Mouse (Mus musculus): ENCODE data around the gene Cox5b. TPM values are rescaled to one million over a fixed set of nuclear protein-coding genes. Genes with fewer than 3 reads are reported as not detected.
A peak's percentile ranks its signal among the peaks of the same experiment; 100 is the strongest.

Gene Cox5b
- polyA plus RNA-seq, 1 experiment: 404 TPM

DNA sequence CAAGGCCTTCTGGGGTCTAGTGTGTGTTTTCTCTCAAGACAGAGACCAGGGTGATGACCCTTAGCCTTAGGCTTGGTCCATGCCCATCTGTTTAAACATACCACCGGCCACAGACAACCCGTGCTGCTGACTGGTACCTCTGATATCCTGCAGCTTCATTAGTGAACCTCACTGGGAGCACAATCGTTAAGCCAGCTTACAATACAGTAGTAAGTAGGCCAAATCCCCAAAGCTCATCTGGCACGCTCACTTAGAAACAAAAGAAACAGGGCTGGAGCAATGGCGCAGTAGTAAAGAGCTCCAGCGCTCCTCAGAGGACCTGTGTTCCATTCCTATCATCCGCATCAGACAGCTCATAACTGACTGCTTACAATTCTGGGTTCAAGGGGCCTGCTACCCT lies 10.4 kb upstream of the Cox5b start:
- Histone ChIP-seq H3K27me3 (ENCODE audit: control insufficient read depth) (no peaks in the 10 kb centered on the region), H3K36me3 (ENCODE audit: control insufficient read depth) (no peaks in the 10 kb centered on the region), H3K4me1 (ENCODE audit: control insufficient read depth) (no peaks in the 10 kb centered on the region; the same call in 1 of the 2 replicates), H3K9me3 (ENCODE audit: control insufficient read depth, low read length) (no peaks in the 10 kb centered on the region), H3K4me3 (replicated peaks) (no peak overlapping the region)
- TF ChIP-seq TAL1 (IDR thresholded peaks at IDR 0.05; ENCODE audit: low read length) (no peak), GATA1 (IDR thresholded peaks at IDR 0.05; ENCODE audit: low read length) (no peak)

DNA sequence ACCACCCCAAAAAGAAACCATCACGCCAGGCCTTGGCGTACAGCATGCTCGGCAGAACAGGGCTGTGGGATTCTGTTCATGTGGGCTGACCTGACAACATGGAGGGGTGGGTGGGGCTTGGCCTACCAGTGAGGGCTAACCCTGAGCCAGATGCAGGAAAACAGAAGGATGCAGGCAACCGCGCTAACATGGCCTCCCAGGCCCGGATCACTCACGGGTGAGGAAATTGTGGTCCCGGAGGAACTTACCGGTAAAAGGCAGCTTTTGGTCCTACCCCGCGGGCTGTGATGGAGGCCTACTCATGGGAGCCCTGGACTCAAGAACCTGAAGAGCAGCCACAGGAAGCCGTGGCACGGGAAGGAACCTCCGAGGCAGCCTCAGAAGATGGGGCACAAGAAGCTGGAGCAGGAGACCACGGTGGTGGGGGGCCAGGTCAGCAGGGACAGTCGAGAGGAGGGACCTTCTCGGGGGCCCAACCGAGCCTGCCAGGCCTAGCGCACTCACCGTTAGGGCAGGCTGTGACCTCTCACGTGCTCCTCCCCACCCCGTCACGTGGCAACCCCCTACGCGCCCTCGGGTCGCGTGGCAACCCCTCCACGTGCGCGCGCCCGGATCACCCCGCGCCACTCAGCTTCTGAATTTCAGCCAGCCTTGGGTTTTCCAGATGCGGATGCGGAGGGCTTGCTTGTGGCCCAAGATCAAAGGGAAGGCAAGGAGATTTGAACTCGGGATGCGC lies 8.5 kb upstream of the Cox5b start, which contains the start of gene Fam178b:
Gene Fam178b, minus strand, starts transcription at position 564 of the 736 bp plus-strand sequence.
- no peak for TF ChIP-seq GATA1 (IDR thresholded peaks at IDR 0.05; ENCODE audit: low read length)
- no peak for TF ChIP-seq TAL1 (IDR thresholded peaks at IDR 0.05; ENCODE audit: low read length)
- H3K4me3 ChIP-seq (replicated peaks): no peak within 1 kb of the TSS
- H3K4me1 ChIP-seq (ENCODE audit: control insufficient read depth): no peaks in the 10 kb centered on the region; the same call in 1 of the 2 replicates
- H3K27me3 ChIP-seq (ENCODE audit: control insufficient read depth): no peaks in the 10 kb centered on the region
- no peaks in the 10 kb centered on the region for H3K9me3 ChIP-seq (ENCODE audit: control insufficient read depth, low read length)
- H3K36me3 ChIP-seq (ENCODE audit: control insufficient read depth): no peaks in the 10 kb centered on the region

- H3K4me3 ChIP-seq (replicated peaks): no peak overlapping the region
- TF ChIP-seq GATA1 (IDR thresholded peaks at IDR 0.05; ENCODE audit: low read length) (no peak), TAL1 (IDR thresholded peaks at IDR 0.05; ENCODE audit: low read length) (no peak)
- H3K36me3 ChIP-seq (ENCODE audit: control insufficient read depth): no peaks in the 10 kb centered on the region
- H3K4me1 ChIP-seq (ENCODE audit: control insufficient read depth): no peaks in the 10 kb centered on the region; the same call in 1 of the 2 replicates
- no peaks in the 10 kb centered on the region for H3K9me3 ChIP-seq (ENCODE audit: control insufficient read depth, low read length)
- no peaks in the 10 kb centered on the region for H3K27me3 ChIP-seq (ENCODE audit: control insufficient read depth)
Observed at GRCm38 (mm10) chr1:36683810-36684467, 7.3 kb upstream of the Cox5b start.

- Histone ChIP-seq H3K36me3 (ENCODE audit: control insufficient read depth) (peaks cover 32% of the 10 kb centered on the region), H3K4me1 (ENCODE audit: control insufficient read depth) (peaks cover 24% of the 10 kb centered on the region), H3K27me3 (ENCODE audit: control insufficient read depth) (no peaks in the 10 kb centered on the region), H3K9me3 (ENCODE audit: control insufficient read depth, low read length) (no peaks in the 10 kb centered on the region), H3K4me3 (replicated peaks) (peak overlapping the region; percentile 73)
- TF ChIP-seq TAL1 (IDR thresholded peaks at IDR 0.05; ENCODE audit: low read length) (no peak), GATA1 (IDR thresholded peaks at IDR 0.05; ENCODE audit: low read length) (no peak)
Observed at GRCm38 (mm10) chr1:36690671-36691235, 496 bp upstream of the Cox5b start.

DNA sequence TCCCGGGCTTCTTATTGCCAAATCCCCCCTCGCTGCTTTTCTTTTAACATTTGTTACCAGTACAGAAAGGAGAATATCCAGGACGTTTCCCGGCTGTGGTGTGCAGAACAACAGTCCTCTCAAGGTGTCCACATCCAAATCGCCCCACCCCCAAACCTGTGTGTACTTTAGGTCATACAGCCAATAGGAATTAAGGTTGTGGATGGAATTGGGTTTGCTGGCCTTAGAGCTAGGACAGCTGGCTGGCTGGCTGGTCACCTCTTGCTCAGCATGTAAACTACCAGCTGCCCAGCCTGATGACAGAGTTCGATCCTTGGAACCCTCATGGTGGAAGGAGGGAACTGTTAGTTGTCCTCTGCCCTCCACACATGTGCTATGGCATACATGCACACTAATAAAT lies 3.6 kb downstream of the Cox5b start:
- H3K36me3 ChIP-seq (ENCODE audit: control insufficient read depth): peaks cover 51% of the 10 kb centered on the region
- H3K4me1 ChIP-seq (ENCODE audit: control insufficient read depth): peaks cover 26% of the 10 kb centered on the region
- no peaks in the 10 kb centered on the region for H3K27me3 ChIP-seq (ENCODE audit: control insufficient read depth)
- no peak overlapping the region for H3K4me3 ChIP-seq (replicated peaks)
- H3K9me3 ChIP-seq (ENCODE audit: control insufficient read depth, low read length): no peaks in the 10 kb centered on the region
- TF ChIP-seq TAL1 (IDR thresholded peaks at IDR 0.05; ENCODE audit: low read length): no peak
- no peak for TF ChIP-seq GATA1 (IDR thresholded peaks at IDR 0.05; ENCODE audit: low read length)

GRCm38 (mm10) chr1:36696411-36696810 lies 5.2 kb downstream of the Cox5b start:
- Histone ChIP-seq H3K4me3 (replicated peaks) (no peak overlapping the region), H3K27me3 (ENCODE audit: control insufficient read depth) (no peaks in the 10 kb centered on the region), H3K4me1 (ENCODE audit: control insufficient read depth) (peaks cover 17% of the 10 kb centered on the region), H3K36me3 (ENCODE audit: control insufficient read depth) (peaks cover 66% of the 10 kb centered on the region), H3K9me3 (ENCODE audit: control insufficient read depth, low read length) (no peaks in the 10 kb centered on the region)
- TF ChIP-seq TAL1 (IDR thresholded peaks at IDR 0.05; ENCODE audit: low read length) (no peak), GATA1 (IDR thresholded peaks at IDR 0.05; ENCODE audit: low read length) (no peak)

DNA sequence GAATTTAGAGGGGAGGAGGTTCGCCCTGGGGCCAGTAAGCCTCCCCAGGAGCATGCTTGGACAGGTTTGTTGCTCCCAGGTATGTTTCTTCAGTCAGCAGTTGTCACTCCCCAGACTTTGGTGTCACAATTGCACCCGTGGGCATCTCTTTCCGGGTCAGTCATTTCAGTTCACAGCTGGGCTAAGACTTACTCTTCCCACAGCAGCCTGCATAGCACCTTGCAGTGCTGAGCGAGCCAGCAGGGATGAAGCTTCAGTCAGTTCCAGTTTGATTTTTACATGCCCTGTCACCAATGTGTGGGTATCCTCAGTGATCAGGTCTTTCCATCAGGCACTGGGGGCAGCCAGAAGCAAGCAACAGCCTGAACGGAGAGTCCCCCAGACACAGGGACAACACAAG lies 5.8 kb downstream of the Cox5b start:
- TF ChIP-seq GATA1 (IDR thresholded peaks at IDR 0.05; ENCODE audit: low read length) (no peak), TAL1 (IDR thresholded peaks at IDR 0.05; ENCODE audit: low read length) (no peak)
- H3K9me3 ChIP-seq (ENCODE audit: control insufficient read depth, low read length): no peaks in the 10 kb centered on the region
- H3K4me3 ChIP-seq (replicated peaks): no peak overlapping the region
- no peaks in the 10 kb centered on the region for H3K27me3 ChIP-seq (ENCODE audit: control insufficient read depth)
- H3K4me1 ChIP-seq (ENCODE audit: control insufficient read depth): peaks cover 12% of the 10 kb centered on the region
- peaks cover 72% of the 10 kb centered on the region for H3K36me3 ChIP-seq (ENCODE audit: control insufficient read depth)

DNA sequence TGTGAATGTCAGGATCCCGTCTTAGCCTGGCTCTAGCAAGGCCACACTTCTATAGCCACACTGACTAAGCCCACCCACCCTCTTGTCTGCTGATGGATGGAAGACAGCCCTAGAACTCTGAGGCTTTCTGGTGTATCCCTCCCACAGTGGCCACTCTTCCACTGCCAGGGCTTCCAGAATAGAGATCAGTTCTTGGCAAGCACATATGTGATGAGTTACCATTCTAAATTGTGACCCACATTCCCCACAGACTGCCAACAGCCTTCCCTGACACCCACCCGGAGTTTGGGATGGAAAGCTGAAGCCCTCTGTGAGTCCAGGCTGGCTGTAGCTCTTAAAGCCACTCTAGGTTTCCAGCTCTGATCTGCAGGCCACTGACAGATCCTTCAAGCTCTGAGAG lies 15.9 kb downstream of the Cox5b start:
- H3K27me3 ChIP-seq (ENCODE audit: control insufficient read depth): no peaks in the 10 kb centered on the region
- no peaks in the 10 kb centered on the region for H3K9me3 ChIP-seq (ENCODE audit: control insufficient read depth, low read length)
- peaks cover 45% of the 10 kb centered on the region for H3K4me1 ChIP-seq (ENCODE audit: control insufficient read depth)
- TF ChIP-seq TAL1 (IDR thresholded peaks at IDR 0.05; ENCODE audit: low read length) (no peak), GATA1 (IDR thresholded peaks at IDR 0.05; ENCODE audit: low read length) (no peak)
- peaks cover 59% of the 10 kb centered on the region for H3K36me3 ChIP-seq (ENCODE audit: control insufficient read depth)
- no peak overlapping the region for H3K4me3 ChIP-seq (replicated peaks)

DNA sequence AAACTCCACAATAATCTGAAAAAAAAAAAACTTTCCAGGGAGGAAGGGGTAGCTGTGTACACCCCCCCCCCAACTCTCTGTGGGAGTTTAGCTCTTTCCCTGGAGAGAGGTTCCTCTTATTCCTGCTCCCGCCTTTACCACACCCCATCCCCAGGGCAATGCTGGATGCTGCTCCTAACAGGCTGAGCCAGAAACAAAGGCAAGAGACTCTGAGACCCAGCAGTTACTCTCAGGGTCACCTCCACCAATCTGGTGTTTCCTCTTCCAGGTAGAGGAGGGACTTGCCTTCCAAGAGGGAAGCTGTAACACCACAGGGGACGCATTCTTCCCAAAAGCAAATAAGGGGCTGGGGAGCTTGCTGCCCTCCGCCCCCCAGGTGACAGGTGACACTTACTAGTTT lies 16.5 kb downstream of the Cox5b start:
- Histone ChIP-seq H3K9me3 (ENCODE audit: control insufficient read depth, low read length) (no peaks in the 10 kb centered on the region), H3K36me3 (ENCODE audit: control insufficient read depth) (peaks cover 52% of the 10 kb centered on the region)

More for the DNA sequence above, 16.5 kb downstream of the Cox5b start:
- no peak overlapping the region for H3K4me3 ChIP-seq (replicated peaks)
- H3K27me3 ChIP-seq (ENCODE audit: control insufficient read depth): no peaks in the 10 kb centered on the region
- H3K4me1 ChIP-seq (ENCODE audit: control insufficient read depth): peaks cover 45% of the 10 kb centered on the region
- no peak for TF ChIP-seq GATA1 (IDR thresholded peaks at IDR 0.05; ENCODE audit: low read length)
- no peak for TF ChIP-seq TAL1 (IDR thresholded peaks at IDR 0.05; ENCODE audit: low read length)

Measured in erythroblast, embryonic 14.5 days (primary cell).